In genomic region chr14:59759900-59760493, GRCm38 (mm10) we compare ENCODE assay signal across 12 mouse cellular contexts.
DNase-seq lines count a peak whose midpoint lies in the region; ATAC-seq and TF ChIP-seq lines count a peak whose summit lies in the region.
"Had no signal": no experiment of that assay in that cellular context is flagged by ENCODE, and none has a peak within 500 bp of the region (broad histone marks: within the 10 kb centered on the region; RNA-seq: fewer than 3 reads in every experiment).

No protein-coding gene starts in this region.

- H3K36me3 ChIP-seq in kidney, embryonic 16.5 days (ENCODE audit: insufficient read depth, low read length), result no peaks in the 10 kb centered on the region
- no peaks in the 10 kb centered on the region for H3K36me3 ChIP-seq in limb, embryonic 14.5 days (ENCODE audit: control insufficient read depth, insufficient read depth, low read length)
- H3K36me3 ChIP-seq: heart, embryonic 15.5 days had no signal

- no peak overlapping the region for H3K4me2 ChIP-seq in kidney, embryonic 16.5 days (replicated peaks; ENCODE audit: low read depth, low read length)
- H3K4me2 ChIP-seq in limb, embryonic 14.5 days (replicated peaks; ENCODE audit: low read depth, low read length, severe bottlenecking), result peak overlapping the region; percentile 33
- H3K4me2 ChIP-seq: heart, embryonic 15.5 days had no signal

- no peak for ATAC-seq in kidney, embryonic 16.5 days (ENCODE audit: low FRiP score, low TSS enrichment)
- ATAC-seq in limb, embryonic 14.5 days (ENCODE audit: low FRiP score, low read depth), result peak; percentile 71
- no peak for ATAC-seq in megakaryocyte-erythroid progenitor cell, adult 5-6 weeks (replicated peaks; ENCODE audit: low FRiP score, low TSS enrichment, poor library complexity, severe bottlenecking)

- no peak for TF ChIP-seq POLR2A in limb, embryonic 14.5 days (IDR thresholded peaks at IDR 0.05; ENCODE audit: borderline replicate concordance, extremely low read depth, insufficient read depth, insufficient read length)

- H3K27ac ChIP-seq in kidney, embryonic 16.5 days (ENCODE audit: low read length), result no peak overlapping the region
- H3K27ac ChIP-seq in limb, embryonic 14.5 days (replicated peaks; ENCODE audit: low read depth, low read length), result 0 out of 2 replicates have a peak overlapping the region, but pooled peaks have one; percentile 29
- H3K27ac ChIP-seq: heart, embryonic 15.5 days had no signal

- DNase-seq in kidney, adult 11 months, result peak; percentile 25
- DNase-seq in fibroblast of lung, adult 2 months (ENCODE audit: low read depth), result peak; percentile 73
- DNase-seq in kidney, adult 8-10 months, result peak; percentile 26 to 27
- peak; percentile 57 for DNase-seq in limb, embryonic 14.5 days (ENCODE audit: low spot score)
- DNase-seq in cerebellum, adult 11-12 months, result no peak
- no peak for DNase-seq in left cerebral cortex, adult 9 months (ENCODE audit: low spot score in 2 of 2)
- DNase-seq: B cell, adult 2 months; left cerebral cortex, postnatal 4 days; lung, postnatal 36 days had no signal

- H3K4me1 ChIP-seq in kidney, embryonic 16.5 days (ENCODE audit: insufficient read depth, low read length), result peaks cover 7% of the 10 kb centered on the region; the same call in 1 of the 2 replicates
- H3K4me1 ChIP-seq in limb, embryonic 14.5 days (ENCODE audit: control insufficient read depth, insufficient read depth, low read length), result peaks cover 30% of the 10 kb centered on the region
- H3K4me1 ChIP-seq: heart, embryonic 15.5 days had no signal

- H3K9me3 ChIP-seq in kidney, embryonic 16.5 days (ENCODE audit: low read length), result no peaks in the 10 kb centered on the region
- H3K9me3 ChIP-seq in limb, embryonic 14.5 days (ENCODE audit: control insufficient read depth, low read length), result no peaks in the 10 kb centered on the region
- H3K9me3 ChIP-seq: heart, embryonic 15.5 days had no signal

- 60% methylated on average over 12 of the region's 12 CpGs for WGBS in kidney, embryonic 16.5 days
- WGBS in limb, embryonic 14.5 days, result 21% methylated on average over 12 of the region's 12 CpGs

- no peak overlapping the region for H3K9ac ChIP-seq in kidney, embryonic 16.5 days (replicated peaks; ENCODE audit: low read length)
- no peak overlapping the region for H3K9ac ChIP-seq in limb, embryonic 14.5 days (ENCODE audit: low read depth, low read length, severe bottlenecking)
- H3K9ac ChIP-seq: heart, embryonic 15.5 days had no signal

- no peaks in the 10 kb centered on the region for H3K27me3 ChIP-seq in kidney, embryonic 16.5 days (ENCODE audit: insufficient read depth, low read length)
- no peaks in the 10 kb centered on the region for H3K27me3 ChIP-seq in limb, embryonic 14.5 days (ENCODE audit: control insufficient read depth, insufficient read depth, low read length)
- H3K27me3 ChIP-seq: heart, embryonic 15.5 days had no signal

- H3K4me3 ChIP-seq in kidney, embryonic 16.5 days (ENCODE audit: low read length), result no peak overlapping the region
- H3K4me3 ChIP-seq in limb, embryonic 14.5 days (replicated peaks; ENCODE audit: low read length), result no peak overlapping the region
- H3K4me3 ChIP-seq: heart, embryonic 15.5 days had no signal

Comparison
In these comparisons a context has a peak if more than half of its experiments do, and no peak if none do; other contexts are left out.
1. DNase-seq: peak in kidney, adult 11 months (single experiment), fibroblast of lung, adult 2 months (single experiment), kidney, adult 8-10 months (2 of 2) and limb, embryonic 14.5 days (single experiment); none in cerebellum, adult 11-12 months (single experiment) and left cerebral cortex, adult 9 months (0 of 2).